Mouse (Mus musculus) small intestine, adult 2 months (tissue): ENCODE measurements around the gene Arhgap30. TPM values are rescaled to one million over a fixed set of nuclear protein-coding genes. Genes with fewer than 3 reads are reported as not detected.
A peak's percentile ranks its signal among the peaks of the same experiment; 100 is the strongest.

ENCODE experiments used
- H3K27ac ChIP-seq: fragments of 200-500 bp; 2 replicates; pipeline ENCODE4 v1.5.1; 2012; ENCODE audit warnings: low read depth, low read length, control low read depth, inconsistent platforms; ENCODE audit not compliant: insufficient read depth
- H3K27me3 ChIP-seq: fragments of 200-500 bp; 2 replicates; pipeline ENCODE4 v1.6.1; 2012; ENCODE audit warnings: mild to moderate bottlenecking, moderate library complexity, low read length, inconsistent platforms; ENCODE audit not compliant: control insufficient read depth, insufficient read depth
- H3K36me3 ChIP-seq: fragments of 200-500 bp; 2 replicates; pipeline ENCODE4 v1.6.1; 2012; ENCODE audit warnings: mild to moderate bottlenecking, low read length, control low read depth, inconsistent platforms; ENCODE audit not compliant: control insufficient read depth, insufficient read depth
- H3K4me1 ChIP-seq: fragments of 200-500 bp; 2 replicates; pipeline ENCODE4 v1.6.1; 2012; ENCODE audit warnings: low read length, inconsistent platforms, mixed read lengths; ENCODE audit not compliant: control insufficient read depth, insufficient read depth, insufficient read length
- H3K4me3 ChIP-seq: fragments of 200-500 bp; 2 replicates; pipeline ENCODE4 v1.5.1; 2012; ENCODE audit warnings: low read depth, mild to moderate bottlenecking, control low read depth, inconsistent platforms, low read length, moderate library complexity
- CTCF ChIP-seq: fragments of 200-500 bp; IDR thresholded peaks from 2 replicates; pipeline ENCODE4 v1.5.1; 2012; ENCODE audit warnings: low read depth, mild to moderate bottlenecking, control low read depth, inconsistent platforms, low read length, moderate library complexity, mixed read lengths; ENCODE audit not compliant: insufficient replicate concordance, insufficient read length; ENCODE audit errors: extremely low read depth
- POLR2A ChIP-seq: fragments of 200-500 bp; IDR thresholded peaks from 2 replicates; pipeline ENCODE4 v1.6.1; 2012; ENCODE audit warnings: low read depth, mild to moderate bottlenecking, control low read depth, inconsistent platforms, low read length, moderate library complexity
- WGBS: fragments of 180-500 bp; shearing (Covaris S2); methylation state at CpG from one replicate; pipeline ENCODE4 v1.1.7; 2018; 5-methylcytosine and 5-hydroxymethylcytosine counted together
- polyA plus RNA-seq: library from polyadenylated mRNA; depleted of rRNA; stranded (reverse); fragments of >200 nt; gene quantifications from 2 replicates; pipeline ENCODE4 v1.2.3, GENCODE M21; 2012

The Arhgap30 gene
- polyA plus RNA-seq, 1 experiment = 6.1 TPM

GRCm38 (mm10) chr1:171413608-171414007 lies 24.9 kb downstream of the Arhgap30 start:
- WGBS = 79% methylated on average over 8 of the region's 8 CpGs

GRCm38 (mm10) chr1:171418660-171419059 lies 29.9 kb downstream of the Arhgap30 start, which contains the start of gene Tstd1:
Tstd1 (plus strand) TSS chr1:171418872.
- peak within 1 kb of the TSS; percentile 86 for H3K27ac ChIP-seq
- 34% methylated on average over 5 of the region's 5 CpGs for WGBS

More at GRCm38 (mm10) chr1:171413608-171414007, 24.9 kb downstream of the Arhgap30 start:
- Histone ChIP-seq H3K27ac (no peak overlapping the region), H3K4me1 (peaks cover 12% of the 10 kb centered on the region), H3K36me3 (peaks cover 32% of the 10 kb centered on the region), H3K27me3 (no peaks in the 10 kb centered on the region), H3K4me3 (no peak overlapping the region)
- no peak for TF ChIP-seq POLR2A

GRCm38 (mm10) chr1:171419291-171419882 lies 30.6 kb downstream of the Arhgap30 start:
- TF ChIP-seq CTCF (no peak), POLR2A (no peak)
- peaks cover 42% of the 10 kb centered on the region for H3K36me3 ChIP-seq
- H3K4me3 ChIP-seq = peak overlapping the region; percentile 58
- peak overlapping the region; percentile 86 for H3K27ac ChIP-seq
- 55% methylated on average over 12 of the region's 12 CpGs for WGBS
- H3K4me1 ChIP-seq = peaks cover 20% of the 10 kb centered on the region
- H3K27me3 ChIP-seq = no peaks in the 10 kb centered on the region

More at GRCm38 (mm10) chr1:171418660-171419059, 29.9 kb downstream of the Arhgap30 start, which contains the start of gene Tstd1:
- Histone ChIP-seq H3K4me1 (peaks cover 19% of the 10 kb centered on the region), H3K27me3 (no peaks in the 10 kb centered on the region), H3K4me3 (peak within 1 kb of the TSS; percentile 58), H3K36me3 (peaks cover 42% of the 10 kb centered on the region)
- no peak for TF ChIP-seq POLR2A
- no peak for TF ChIP-seq CTCF

- peaks cover 42% of the 10 kb centered on the region for H3K36me3 ChIP-seq
- TF ChIP-seq POLR2A = no peak
- no peak for TF ChIP-seq CTCF
- no peak overlapping the region for H3K4me3 ChIP-seq
- no peaks in the 10 kb centered on the region for H3K27me3 ChIP-seq
- H3K27ac ChIP-seq = no peak overlapping the region
- WGBS = 93% methylated on average over 5 of the region's 5 CpGs
- H3K4me1 ChIP-seq = peaks cover 20% of the 10 kb centered on the region
Observed at GRCm38 (mm10) chr1:171419905-171420304, 31.2 kb downstream of the Arhgap30 start.

- Histone ChIP-seq H3K36me3 (peaks cover 19% of the 10 kb centered on the region), H3K27ac (no peak overlapping the region), H3K27me3 (no peaks in the 10 kb centered on the region), H3K4me3 (no peak overlapping the region), H3K4me1 (peaks cover 20% of the 10 kb centered on the region)
- 62% methylated on average over 8 of the region's 8 CpGs for WGBS
- TF ChIP-seq POLR2A (no peak), CTCF (no peak)
Observed at GRCm38 (mm10) chr1:171422504-171423095, 33.8 kb downstream of the Arhgap30 start.

- peaks cover 5% of the 10 kb centered on the region; the same call in 1 of the 2 replicates for H3K36me3 ChIP-seq
- WGBS = 16% methylated on average over 5 of the region's 5 CpGs
- H3K4me3 ChIP-seq = no peak overlapping the region
- H3K27me3 ChIP-seq = no peaks in the 10 kb centered on the region
- H3K27ac ChIP-seq = peak overlapping the region; percentile 73
- peaks cover 5% of the 10 kb centered on the region; the same call in 1 of the 2 replicates for H3K4me1 ChIP-seq
- TF ChIP-seq CTCF (no peak), POLR2A (no peak)
Observed at GRCm38 (mm10) chr1:171424638-171425037, 35.9 kb downstream of the Arhgap30 start.

GRCm38 (mm10) chr1:171425126-171425525 lies 36.4 kb downstream of the Arhgap30 start:
- 25% methylated on average over 4 of the region's 4 CpGs for WGBS

More at GRCm38 (mm10) chr1:171425126-171425525, 36.4 kb downstream of the Arhgap30 start:
- H3K4me1 ChIP-seq = peaks cover 5% of the 10 kb centered on the region; the same call in 1 of the 2 replicates
- TF ChIP-seq POLR2A (no peak), CTCF (no peak)
- peak overlapping the region; percentile 73 for H3K27ac ChIP-seq
- no peaks in the 10 kb centered on the region for H3K27me3 ChIP-seq
- H3K36me3 ChIP-seq = peaks cover 3% of the 10 kb centered on the region; the same call in 1 of the 2 replicates
- H3K4me3 ChIP-seq = no peak overlapping the region
